Mouse (Mus musculus): ENCODE results near the gene Il5.

The Il5 gene

GRCm38 (mm10) chr11:53771001-53771744 lies 50.6 kb downstream of the Il5 start:
- no peak for DNase-seq (ENCODE audit: low read depth, low spot score)

GRCm38 (mm10) chr11:53772536-53772935 lies 51.9 kb downstream of the Il5 start:
- DNase-seq (ENCODE audit: low read depth, low spot score), result no peak

- no peak for DNase-seq (ENCODE audit: low read depth, low spot score)
Observed at GRCm38 (mm10) chr11:53773087-53773486, 52.5 kb downstream of the Il5 start, which contains the start of gene Gm17334. Gm17334 (minus strand) TSS chr11:53773187.

- DNase-seq (ENCODE audit: low read depth, low spot score), result no peak
Observed at GRCm38 (mm10) chr11:53773641-53774360, 53.2 kb downstream of the Il5 start.
